Mouse (Mus musculus) heart, adult 2 months (tissue): ENCODE results near the gene Agtrap. TPM values are rescaled to one million over a fixed set of nuclear protein-coding genes. Genes with fewer than 3 reads are reported as not detected.

Source experiments
- DNase-seq, 2 experiments: peaks; one replicate each; pipeline ENCODE4 v3.0.0; 2021
- H3K27ac ChIP-seq: fragments of 200-600 bp; 2 replicates; pipeline ENCODE4 v1.8.1; 2022
- H3K27me3 ChIP-seq: fragments of 200-500 bp; 2 replicates; pipeline ENCODE4 v1.6.1; 2012; ENCODE audit warnings: mild to moderate bottlenecking, low read length, inconsistent platforms, mixed read lengths; ENCODE audit not compliant: control insufficient read depth, insufficient read depth
- H3K36me3 ChIP-seq: fragments of 200-500 bp; 2 replicates; pipeline ENCODE4 v1.6.1; 2012; ENCODE audit warnings: low read length, inconsistent platforms; ENCODE audit not compliant: control insufficient read depth, insufficient read depth
- H3K4me1 ChIP-seq: fragments of 200-500 bp; 2 replicates; pipeline ENCODE4 v1.6.1; 2011; ENCODE audit warnings: low read length; ENCODE audit not compliant: control insufficient read depth, insufficient read depth
- H3K4me3 ChIP-seq: fragments of 200-600 bp; 2 replicates; pipeline ENCODE4 v1.8.1; 2022
- H3K79me2 ChIP-seq: fragments of 200-500 bp; replicated peaks from 2 replicates; pipeline ENCODE4 v1.6.1; 2012; ENCODE audit warnings: mild to moderate bottlenecking, inconsistent platforms, low read length, moderate library complexity, mixed read lengths; ENCODE audit not compliant: control insufficient read depth, insufficient read depth
- H3K9ac ChIP-seq: fragments of 200-500 bp; 2 replicates; pipeline ENCODE4 v1.6.1; 2012; ENCODE audit warnings: low read depth, mild to moderate bottlenecking, control low read depth, inconsistent platforms, low read length, mixed read lengths
- CTCF ChIP-seq: fragments of 200-600 bp; IDR thresholded peaks from 2 replicates; pipeline ENCODE4 v1.8.1; 2022; ENCODE audit warnings: antibody characterized with exemption, mild to moderate bottlenecking, moderate library complexity
- EP300 ChIP-seq: fragments of 200-500 bp; IDR thresholded peaks from 2 replicates; pipeline ENCODE4 v1.6.1; 2011; ENCODE audit warnings: low read depth, low read length, control low read depth; ENCODE audit not compliant: insufficient read depth
- POLR2A ChIP-seq: fragments of 200-500 bp; IDR thresholded peaks from 2 replicates; pipeline ENCODE4 v1.6.1; 2011; ENCODE audit warnings: mild to moderate bottlenecking, low read depth, low read length, control low read depth; ENCODE audit not compliant: insufficient read depth
- WGBS: fragments of 180-500 bp; shearing (Covaris S2); methylation state at CpG from one replicate; pipeline ENCODE4 v1.1.7; 2018; 5-methylcytosine and 5-hydroxymethylcytosine counted together
- intact Hi-C: fragments of 180-260 bp; cut with DNase I; formaldehyde crosslinking; loops from one replicate; pipeline ENCODE4 v1.15.1; 2025
- polyA plus RNA-seq: library from polyadenylated mRNA; depleted of rRNA; stranded (reverse); fragments of >200 nt; gene quantifications from 2 replicates; pipeline ENCODE4 v1.2.3, GENCODE M21; 2012
- total RNA-seq, 2 experiments: library from RNA; stranded (reverse); gene quantifications; 2 replicates each; pipeline ENCODE4 v1.2.3; 2021

The Agtrap gene
- total and polyA plus RNA-seq, 3 experiments = 38.3 to 47.1 (median 40.2) TPM

GRCm38 (mm10) chr4:148128672-148129071 is 40.8 kb upstream of the Agtrap start:
- intact Hi-C loops = no loop called here
- peaks cover 14% of the 10 kb centered on the region for H3K27me3 ChIP-seq

GRCm38 (mm10) chr4:148128241-148128640 is 40.4 kb upstream of the Agtrap start:
- no peak overlapping the region for H3K27ac ChIP-seq
- DNase-seq = no peak
- H3K4me3 ChIP-seq = no peak overlapping the region
- TF ChIP-seq EP300 (no peak), CTCF (no peak), POLR2A (no peak)
- H3K27me3 ChIP-seq = peaks cover 14% of the 10 kb centered on the region
- H3K9ac ChIP-seq = no peak overlapping the region
- no peaks in the 10 kb centered on the region for H3K79me2 ChIP-seq
- H3K36me3 ChIP-seq = no peaks in the 10 kb centered on the region
- no peaks in the 10 kb centered on the region for H3K4me1 ChIP-seq
- WGBS = 37% methylated on average over 1 of the region's 1 CpGs
- intact Hi-C loops = no loop called here

More at GRCm38 (mm10) chr4:148128672-148129071, 40.8 kb upstream of the Agtrap start:
- Histone ChIP-seq H3K27ac (no peak overlapping the region), H3K9ac (no peak overlapping the region), H3K36me3 (no peaks in the 10 kb centered on the region), H3K4me3 (no peak overlapping the region), H3K4me1 (no peaks in the 10 kb centered on the region), H3K79me2 (no peaks in the 10 kb centered on the region)
- TF ChIP-seq POLR2A = no peak
- no peak for TF ChIP-seq EP300
- TF ChIP-seq CTCF = no peak
- WGBS = 58% methylated on average over 2 of the region's 2 CpGs
- no peak for DNase-seq

GRCm38 (mm10) chr4:148122694-148123066 is 34.8 kb upstream of the Agtrap start:
- H3K27me3 ChIP-seq = peaks cover 3% of the 10 kb centered on the region; the same call in 1 of the 2 replicates
- no peak overlapping the region for H3K9ac ChIP-seq
- H3K79me2 ChIP-seq = no peaks in the 10 kb centered on the region
- no peak overlapping the region for H3K27ac ChIP-seq
- DNase-seq = no peak
- H3K4me3 ChIP-seq = no peak overlapping the region
- H3K36me3 ChIP-seq = no peaks in the 10 kb centered on the region
- WGBS = 86% methylated on average over 3 of the region's 3 CpGs
- H3K4me1 ChIP-seq = no peaks in the 10 kb centered on the region
- TF ChIP-seq CTCF (no peak), POLR2A (no peak), EP300 (no peak)
- intact Hi-C loops = no loop called here

GRCm38 (mm10) chr4:148121982-148122693 is 34.3 kb upstream of the Agtrap start:
- peaks cover 3% of the 10 kb centered on the region; the same call in 1 of the 2 replicates for H3K27me3 ChIP-seq
- intact Hi-C loops = no loop called here
- no peak overlapping the region for H3K27ac ChIP-seq
- no peak for DNase-seq
- no peak overlapping the region for H3K9ac ChIP-seq
- TF ChIP-seq CTCF (no peak), POLR2A (no peak), EP300 (no peak)
- H3K79me2 ChIP-seq = no peaks in the 10 kb centered on the region
- WGBS = 19% methylated on average over 6 of the region's 6 CpGs
- H3K36me3 ChIP-seq = no peaks in the 10 kb centered on the region
- no peak overlapping the region for H3K4me3 ChIP-seq
- H3K4me1 ChIP-seq = no peaks in the 10 kb centered on the region

GRCm38 (mm10) chr4:148121362-148121761 is 33.5 kb upstream of the Agtrap start:
- H3K4me1 ChIP-seq = no peaks in the 10 kb centered on the region
- H3K4me3 ChIP-seq = no peak overlapping the region
- intact Hi-C loops = no loop called here
- no peaks in the 10 kb centered on the region for H3K27me3 ChIP-seq
- H3K27ac ChIP-seq = no peak overlapping the region
- DNase-seq = no peak
- no peak for TF ChIP-seq CTCF
- TF ChIP-seq POLR2A = no peak
- no peak for TF ChIP-seq EP300
- H3K79me2 ChIP-seq = no peaks in the 10 kb centered on the region
- no peak overlapping the region for H3K9ac ChIP-seq
- WGBS = 57% methylated on average over 4 of the region's 4 CpGs
- no peaks in the 10 kb centered on the region for H3K36me3 ChIP-seq

GRCm38 (mm10) chr4:148120555-148120954 is 32.7 kb upstream of the Agtrap start:
- no peak overlapping the region for H3K9ac ChIP-seq
- no peak overlapping the region for H3K4me3 ChIP-seq
- no peak overlapping the region for H3K27ac ChIP-seq
- H3K36me3 ChIP-seq = no peaks in the 10 kb centered on the region
- intact Hi-C loops = no loop called here
- TF ChIP-seq CTCF = no peak
- TF ChIP-seq POLR2A = no peak
- TF ChIP-seq EP300 = no peak
- no peak for DNase-seq
- no peaks in the 10 kb centered on the region for H3K4me1 ChIP-seq
- WGBS = 47% methylated on average over 9 of the region's 9 CpGs
- no peaks in the 10 kb centered on the region for H3K27me3 ChIP-seq
- H3K79me2 ChIP-seq = no peaks in the 10 kb centered on the region
